16 mouse cellular contexts compared by ENCODE assay signal in the genomic region with DNA sequence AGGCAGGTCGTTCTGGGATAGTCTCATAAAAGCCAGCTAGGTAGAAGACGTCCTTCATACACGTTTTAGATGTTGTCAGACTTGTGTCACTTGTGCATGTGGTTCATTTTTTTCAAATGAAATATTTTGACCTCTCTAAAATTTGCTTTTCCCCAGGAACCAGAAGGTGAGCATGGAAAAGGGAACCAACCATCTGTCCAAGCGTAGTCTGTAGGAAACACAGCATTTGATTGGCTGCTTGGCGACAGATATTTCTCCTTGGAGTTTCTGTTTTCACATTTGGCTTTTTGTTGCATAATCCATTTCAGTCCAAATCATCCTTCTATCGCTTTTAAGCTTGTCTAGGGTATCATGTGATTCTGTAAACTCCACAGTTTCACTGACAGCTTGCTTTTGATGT. TPM values are rescaled to one million over a fixed set of nuclear protein-coding genes. Genes with fewer than 3 reads are reported as not detected.
"Had no signal": no experiment of that assay in that cellular context is flagged by ENCODE, and none has a peak within 500 bp of the region (broad histone marks: within the 10 kb centered on the region; RNA-seq: fewer than 3 reads in every experiment).

No protein-coding gene starts in this region.

- H3K4me3 ChIP-seq: kidney, embryonic 15.5 days; limb, embryonic 15.5 days; liver, embryonic 15.5 days; midbrain, embryonic 10.5 days; myocyte; neural tube, embryonic 15.5 days had no signal

- H3K27ac ChIP-seq: kidney, embryonic 15.5 days; limb, embryonic 15.5 days; liver, embryonic 15.5 days; midbrain, embryonic 10.5 days; neural tube, embryonic 15.5 days had no signal

- H3K4me1 ChIP-seq: kidney, embryonic 15.5 days; limb, embryonic 15.5 days; liver, embryonic 15.5 days; midbrain, embryonic 10.5 days; neural tube, embryonic 15.5 days had no signal

- H3K27me3 ChIP-seq: kidney, embryonic 15.5 days; limb, embryonic 15.5 days; liver, embryonic 15.5 days; neural tube, embryonic 15.5 days had no signal

- DNase-seq: kidney, postnatal 14 days; lung, adult 2 months; lung, postnatal 36 days; midbrain, embryonic 14.5 days; right cerebral cortex, adult 18-20 months; right cerebral cortex, postnatal 25 days; thymus, postnatal 4 days had no signal

RNA-seq across cellular contexts. Expression of gene Ptchd4, which starts 20.8 kb away (rescaled TPM):
- total RNA-seq: megakaryocyte, adult 5-6 weeks had no signal
- polyA plus RNA-seq: liver, embryonic 15.5 days; lung, adult 2 months; lung, postnatal 0 days; myocyte; small intestine, adult 2 months had no signal
